Mouse (Mus musculus) NIH3T3 (cell line): Measurements from ENCODE around the gene Aqp9.

Experiments used
- DNase-seq: peaks from one replicate; pipeline ENCODE4 v3.0.0-alpha.2; 2012; ENCODE audit warnings: low read depth

The Aqp9 gene

DNA sequence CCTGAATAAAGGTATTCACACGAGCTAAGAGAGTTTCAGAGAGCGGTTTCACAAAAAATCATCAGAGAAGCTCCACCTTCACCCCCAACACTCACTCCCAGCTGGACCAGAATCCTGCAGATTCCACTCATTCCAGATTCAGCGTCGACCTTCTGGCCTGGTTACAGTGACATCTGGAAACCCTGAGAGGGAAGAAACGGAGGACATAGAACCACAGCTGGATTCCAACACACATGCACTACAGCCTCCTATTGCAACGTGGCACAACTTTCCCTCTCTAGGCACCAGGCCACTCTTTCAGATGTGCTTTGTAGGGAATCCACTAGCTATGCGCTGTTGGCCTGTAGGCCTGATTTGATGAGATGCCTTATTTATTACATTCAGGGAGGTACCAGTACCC lies 102.0 kb downstream of the Aqp9 start:
- DNase-seq = no peak

DNA sequence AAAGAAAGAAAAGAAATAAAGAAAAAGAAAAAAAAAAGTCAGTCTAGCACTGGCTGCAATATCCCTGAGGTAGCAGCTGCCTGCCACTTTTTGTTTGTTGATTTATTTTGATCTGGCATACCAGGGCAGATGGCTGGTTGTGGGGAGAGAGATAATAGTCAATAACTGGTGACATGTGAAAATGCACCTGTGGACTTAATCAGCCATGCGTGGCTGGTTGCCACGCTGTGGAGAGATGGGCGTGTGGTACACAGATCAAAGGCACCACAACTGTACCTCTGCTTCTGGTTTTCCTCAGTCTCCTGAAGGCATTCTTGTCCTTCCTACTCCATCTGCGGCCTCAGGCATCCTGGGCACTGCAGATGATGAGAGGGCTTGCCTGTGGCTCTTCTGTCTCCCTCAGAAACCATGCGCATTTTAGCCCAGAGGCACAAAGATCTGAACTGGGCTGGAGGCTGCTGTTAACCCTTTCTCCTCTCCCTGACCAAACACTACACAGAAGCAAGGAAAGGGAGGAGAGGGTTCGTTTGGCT lies 103.1 kb downstream of the Aqp9 start:
- no peak for DNase-seq

DNA sequence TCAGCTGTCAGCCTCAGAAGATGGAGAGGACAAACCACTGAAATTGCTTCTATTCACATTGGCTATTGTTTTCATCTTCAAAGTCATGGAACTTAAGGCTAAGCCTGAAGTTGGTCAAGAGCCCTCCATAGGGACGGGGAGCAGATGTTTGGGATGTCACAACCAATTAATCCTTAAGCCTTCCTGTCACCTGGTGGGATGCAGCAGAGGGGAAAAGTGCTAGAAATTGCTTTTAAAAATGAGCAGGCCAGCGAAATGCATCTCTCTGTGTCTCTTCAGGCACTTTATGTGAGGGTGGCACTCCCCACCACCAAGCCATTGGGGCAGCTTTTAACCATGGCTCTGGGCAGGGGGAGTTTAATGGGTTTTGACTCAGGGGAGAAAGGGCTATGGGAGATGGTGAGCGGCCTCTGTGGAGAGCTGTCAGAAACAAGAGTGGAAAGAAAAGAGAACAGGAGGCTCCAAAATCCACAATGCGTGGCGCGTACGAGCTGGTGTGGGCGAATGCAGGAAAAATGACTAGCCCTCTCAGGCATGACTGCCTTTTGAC lies 104.1 kb downstream of the Aqp9 start:
- no peak for DNase-seq

DNA sequence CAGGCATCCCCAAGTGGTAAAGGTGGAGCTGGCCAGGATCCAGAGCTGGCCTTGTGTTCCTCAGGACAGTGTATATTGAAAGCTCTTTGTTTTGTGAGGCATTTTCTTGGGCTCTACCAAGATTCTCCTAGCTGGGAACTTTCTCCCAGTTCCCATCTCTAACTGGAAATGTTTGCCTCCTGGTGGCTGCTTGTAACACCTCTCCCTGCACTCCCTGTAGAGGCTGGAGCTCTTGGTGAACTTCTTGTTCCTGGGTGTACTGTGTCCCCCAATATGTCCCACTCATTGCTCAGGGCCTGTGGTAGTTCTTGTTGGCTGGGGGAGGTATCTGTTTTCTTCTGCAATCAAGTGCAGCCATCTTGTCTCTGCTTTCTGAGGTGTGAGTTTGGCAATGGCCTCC lies 104.9 kb downstream of the Aqp9 start:
- DNase-seq = peak; percentile 7

DNA sequence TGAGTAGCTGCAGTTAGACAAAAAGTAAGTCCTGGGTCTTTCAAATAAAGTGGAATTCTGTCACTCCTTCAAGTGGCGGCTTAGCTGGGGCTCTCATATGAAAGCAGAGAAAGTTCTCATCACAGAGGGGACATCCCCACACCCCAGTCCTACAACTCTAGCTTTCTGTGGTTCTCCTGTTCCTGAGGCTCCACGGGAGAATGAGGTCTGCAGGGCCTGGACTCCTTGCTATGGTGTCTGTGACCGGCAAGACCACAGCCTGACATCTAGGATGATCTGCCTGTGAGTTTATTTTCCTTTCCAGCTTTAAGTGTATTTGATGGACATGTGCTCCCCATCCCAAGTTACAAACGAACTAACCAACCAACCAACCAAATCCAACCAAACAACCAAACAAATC lies 105.5 kb downstream of the Aqp9 start:
- DNase-seq = no peak

DNA sequence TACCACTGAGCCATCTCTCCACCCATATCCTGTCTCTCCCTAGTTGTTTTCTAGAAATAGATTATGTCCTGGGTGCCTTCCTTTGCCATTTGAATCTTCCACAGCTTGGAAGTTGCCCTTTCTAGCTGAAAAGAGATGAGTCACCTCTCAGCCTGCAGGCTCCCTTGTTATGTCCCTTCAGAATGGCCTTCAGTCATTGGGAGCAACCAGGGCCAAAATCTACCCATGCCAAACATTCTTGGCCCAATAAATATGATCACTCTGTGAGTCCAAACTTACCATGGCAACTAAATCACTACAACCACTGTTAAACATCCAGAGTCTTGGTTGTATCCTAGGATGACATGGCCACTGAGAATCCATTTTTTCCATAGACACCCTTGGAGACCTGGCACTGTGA lies 106.2 kb downstream of the Aqp9 start:
- DNase-seq = no peak
